Mouse (Mus musculus): ENCODE measurements around the gene Srgap1.

Srgap1 gene

DNA sequence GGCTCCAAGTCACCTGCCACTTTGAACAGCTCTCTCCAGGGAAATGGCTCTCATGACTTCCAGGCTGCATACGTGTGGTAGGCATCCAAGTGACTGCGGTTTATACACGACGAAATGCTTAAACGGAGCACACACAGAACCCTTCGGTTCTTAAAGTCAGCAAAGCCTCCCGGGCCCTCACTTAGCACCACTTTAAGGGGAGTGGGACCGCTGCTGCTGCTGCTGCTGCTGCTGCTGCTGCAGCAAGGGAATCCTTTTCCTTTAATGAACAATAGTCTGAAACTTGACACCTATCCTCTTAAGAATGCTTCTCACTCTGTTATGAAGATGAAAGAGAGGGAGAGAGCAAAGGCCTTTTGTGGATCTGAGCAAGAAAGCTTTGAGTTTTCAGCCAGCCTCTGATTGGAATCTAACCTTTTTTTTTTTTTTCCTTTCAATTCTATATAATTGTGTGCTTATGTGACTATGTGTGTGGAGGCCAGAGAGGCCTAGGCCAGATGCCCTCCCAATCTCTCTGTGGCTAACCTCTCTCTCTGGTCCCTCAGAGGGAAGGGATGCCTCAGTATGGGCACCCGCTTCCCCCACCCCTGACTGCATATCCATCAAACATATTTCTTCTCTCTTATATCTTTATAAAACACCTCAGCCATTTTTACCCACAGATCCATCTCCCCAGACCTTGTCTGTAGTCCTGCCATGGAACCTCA, 161.4 kb downstream of the Srgap1 start:
- no peak for DNase-seq (ENCODE audit: low read depth, low spot score)

- DNase-seq (ENCODE audit: low read depth, low spot score) = no peak
Observed at GRCm38 (mm10) chr10:121882461-121882860, 164.7 kb downstream of the Srgap1 start.

DNA sequence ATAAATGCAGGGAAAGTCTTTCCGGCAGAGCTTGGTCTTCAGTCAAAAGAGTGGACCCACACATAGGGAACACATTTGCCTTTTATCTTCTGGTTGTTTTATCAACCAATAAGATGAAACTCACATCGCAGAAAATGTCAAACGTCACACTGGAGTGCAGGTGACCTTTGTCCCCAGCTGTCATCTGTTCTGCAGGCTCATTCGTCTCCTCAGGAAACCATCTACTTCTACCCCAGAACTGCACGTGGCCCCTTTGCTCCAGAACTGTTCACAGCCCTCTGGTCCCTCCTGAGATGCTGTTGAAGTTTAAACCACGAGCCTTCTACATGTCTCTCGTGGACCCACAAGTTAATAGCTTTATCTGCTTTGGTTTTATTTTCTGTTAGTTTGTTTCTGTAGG, 168.3 kb downstream of the Srgap1 start:
- DNase-seq (ENCODE audit: low read depth, low spot score) = no peak

- DNase-seq (ENCODE audit: low read depth, low spot score) = no peak
Observed at GRCm38 (mm10) chr10:121877906-121878305, 169.2 kb downstream of the Srgap1 start.

DNA sequence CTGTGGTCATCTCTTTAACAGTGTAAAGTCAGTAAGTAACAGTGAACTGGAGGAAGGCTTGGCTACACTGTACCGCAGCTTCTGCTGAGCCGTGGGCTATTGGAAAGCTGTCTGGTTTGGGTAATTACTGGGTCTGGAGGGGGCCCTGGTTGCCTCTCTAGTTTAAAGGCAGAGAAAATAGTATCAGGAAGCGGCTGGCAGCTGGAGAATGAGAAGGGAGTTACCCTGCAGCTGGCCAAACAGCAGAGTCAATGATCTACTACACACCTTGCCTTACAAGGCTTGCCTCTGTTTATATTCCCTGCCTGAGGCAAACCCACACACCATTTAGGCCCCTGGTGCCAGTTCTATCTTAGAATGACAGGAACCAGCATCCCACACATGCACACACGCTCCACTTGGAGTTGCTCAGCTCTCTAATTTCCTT, 174.0 kb downstream of the Srgap1 start:
- DNase-seq (ENCODE audit: low read depth, low spot score) = no peak

DNA sequence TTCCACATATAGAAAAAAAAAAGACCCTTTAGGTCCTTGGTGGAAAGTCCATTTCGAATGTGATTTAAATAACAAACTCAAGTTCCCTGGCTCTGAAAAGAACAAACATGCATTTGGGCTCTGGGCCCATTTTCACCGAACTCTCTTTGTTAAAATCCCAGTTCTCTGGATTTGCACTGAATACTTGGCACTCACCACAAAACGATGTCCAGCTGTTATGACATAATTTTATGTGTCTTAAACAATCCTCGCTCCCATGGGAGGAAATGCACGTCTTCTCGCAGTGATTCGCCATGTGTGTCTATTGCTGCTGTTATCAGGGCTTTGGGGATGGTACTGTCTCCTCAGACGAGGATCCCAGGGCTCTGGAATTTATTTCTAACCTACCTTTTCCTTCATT, 177.2 kb downstream of the Srgap1 start:
- no peak for DNase-seq (ENCODE audit: low read depth, low spot score)

DNA sequence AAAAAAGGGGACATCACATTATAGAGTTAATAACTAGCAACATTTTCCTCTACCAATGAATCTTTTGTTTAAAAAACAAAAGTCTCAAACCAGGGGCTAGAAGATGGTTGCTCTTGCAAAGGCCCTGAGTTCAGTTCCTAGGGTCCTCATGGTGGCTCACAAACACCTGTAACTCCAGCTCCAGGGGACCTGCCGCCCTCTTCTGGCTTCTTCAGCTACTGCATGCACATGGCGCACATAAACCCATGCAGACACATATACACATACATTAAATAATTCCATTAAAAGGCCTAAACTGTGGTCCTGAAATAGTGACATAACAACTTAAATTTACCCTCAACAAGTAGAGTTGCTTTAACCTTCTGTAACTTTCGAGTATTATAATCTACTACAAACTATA, 178.9 kb downstream of the Srgap1 start:
- DNase-seq (ENCODE audit: low read depth, low spot score) = no peak

DNA sequence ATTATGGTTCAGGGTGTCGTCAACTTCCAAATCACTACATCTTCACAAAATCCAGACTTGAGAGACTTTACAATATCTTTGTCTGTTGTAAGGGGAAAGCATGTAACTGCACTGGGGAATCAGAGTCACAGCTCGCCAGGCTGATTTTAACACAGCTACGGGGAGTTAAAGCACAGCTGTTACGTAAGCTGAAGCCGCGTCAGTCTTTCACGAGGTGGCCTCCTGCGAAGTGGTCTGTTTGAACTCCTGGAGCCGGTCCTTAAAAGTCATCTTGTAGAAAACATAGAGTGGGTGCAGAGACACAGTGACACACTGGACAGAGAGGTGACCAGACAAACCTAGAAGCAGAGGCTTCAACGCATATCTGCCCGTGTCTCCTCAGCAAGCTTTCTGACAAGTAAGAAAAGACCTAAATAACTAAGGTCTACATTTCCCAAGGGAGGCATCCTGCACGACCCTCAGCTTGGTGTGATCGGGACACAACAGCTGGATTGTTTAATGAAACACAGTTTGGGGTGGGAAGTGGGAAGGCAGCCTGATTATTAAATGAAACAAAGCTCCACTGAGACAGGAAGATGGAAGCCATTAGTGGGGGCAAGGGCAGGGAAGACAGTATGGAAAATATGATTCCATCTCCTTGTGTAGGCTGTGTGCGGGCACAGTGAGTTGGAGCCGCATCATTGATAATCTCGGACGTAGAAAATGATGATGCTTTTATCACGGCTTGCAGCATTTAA, 181.4 kb downstream of the Srgap1 start:
- DNase-seq (ENCODE audit: low read depth, low spot score) = no peak

DNA sequence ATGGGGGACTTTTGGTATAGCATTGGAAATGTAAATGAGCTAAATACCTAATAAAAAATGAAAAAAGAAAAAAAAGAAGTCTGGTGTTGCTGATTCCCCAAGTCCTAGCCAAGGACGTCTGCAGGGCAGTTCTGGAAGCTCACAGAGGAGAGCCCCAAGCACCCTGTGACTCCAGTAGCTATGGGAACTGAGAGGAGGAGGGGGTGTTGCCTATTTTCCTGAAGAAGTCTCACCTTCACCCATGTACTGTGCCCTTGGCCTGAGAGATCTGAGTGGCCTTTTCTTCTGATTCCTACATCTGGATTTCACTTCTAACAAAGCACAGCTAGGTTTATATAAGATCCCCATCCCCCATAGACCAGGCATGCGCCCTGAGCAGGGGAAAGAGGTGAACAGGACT, 186.2 kb downstream of the Srgap1 start:
- no peak for DNase-seq (ENCODE audit: low read depth, low spot score)

DNA sequence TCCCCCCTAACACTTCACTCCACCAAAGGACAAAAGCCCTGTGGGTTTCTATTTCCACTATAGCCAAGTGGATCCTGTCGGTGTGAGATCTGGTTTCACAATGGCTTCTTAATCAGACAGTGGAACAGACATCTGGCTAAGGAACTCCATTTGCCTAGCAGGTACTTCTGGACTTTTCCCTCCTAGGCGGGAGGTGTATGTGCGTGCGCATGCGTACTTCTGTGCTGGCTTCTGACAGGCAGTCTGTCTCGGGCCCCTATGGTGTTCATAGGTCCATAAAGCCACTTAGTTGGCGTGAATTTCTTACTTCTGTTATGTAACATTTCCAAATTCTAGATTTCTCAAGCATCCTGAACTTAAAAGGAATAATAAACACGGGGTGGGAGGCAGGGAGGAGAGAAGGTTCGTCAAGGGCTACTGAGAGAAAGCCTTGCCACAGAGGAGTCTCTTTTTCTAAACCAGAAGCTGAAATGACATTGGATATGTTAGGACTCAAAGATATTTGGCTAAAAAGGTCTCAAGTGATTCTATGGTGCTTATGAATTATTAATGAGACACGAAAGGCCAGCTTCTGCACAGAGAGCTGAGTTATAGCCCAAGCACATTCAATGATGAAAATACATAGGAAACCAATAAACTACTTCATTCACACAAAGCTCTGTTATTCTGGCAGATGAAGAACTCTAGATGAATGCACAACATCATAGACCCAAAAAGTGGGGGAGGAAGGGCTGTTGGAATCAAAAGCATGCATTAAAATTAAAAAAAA, 187.1 kb downstream of the Srgap1 start:
- DNase-seq (ENCODE audit: low read depth, low spot score) = no peak

DNA sequence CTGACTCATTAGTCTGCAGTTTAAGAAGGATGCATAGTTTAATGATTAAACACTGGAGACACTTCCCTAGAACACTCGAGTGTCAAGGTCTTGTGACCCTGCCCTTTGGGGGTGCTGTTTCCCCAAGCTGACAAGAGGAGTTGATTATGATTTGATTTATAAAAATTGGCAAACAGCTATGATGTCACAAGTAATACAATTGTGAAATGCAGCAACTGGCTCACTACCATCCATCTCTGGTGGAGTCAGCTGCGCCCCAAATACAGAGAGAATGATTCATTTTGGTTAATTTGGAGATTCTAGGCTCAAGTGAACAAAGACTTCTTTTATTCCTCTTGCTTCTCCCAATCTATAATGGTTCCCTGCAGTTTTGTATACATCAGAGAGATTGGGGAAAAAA, 188.2 kb downstream of the Srgap1 start:
- no peak for DNase-seq (ENCODE audit: low read depth, low spot score)

GRCm38 (mm10) chr10:121858086-121858485, 189.0 kb downstream of the Srgap1 start:
- DNase-seq (ENCODE audit: low read depth, low spot score) = no peak

GRCm38 (mm10) chr10:121855863-121856446, 191.2 kb downstream of the Srgap1 start:
- no peak for DNase-seq (ENCODE audit: low read depth, low spot score)

- DNase-seq (ENCODE audit: low read depth, low spot score) = peak; percentile 1
Observed at GRCm38 (mm10) chr10:121853385-121853808, 193.7 kb downstream of the Srgap1 start.

DNA sequence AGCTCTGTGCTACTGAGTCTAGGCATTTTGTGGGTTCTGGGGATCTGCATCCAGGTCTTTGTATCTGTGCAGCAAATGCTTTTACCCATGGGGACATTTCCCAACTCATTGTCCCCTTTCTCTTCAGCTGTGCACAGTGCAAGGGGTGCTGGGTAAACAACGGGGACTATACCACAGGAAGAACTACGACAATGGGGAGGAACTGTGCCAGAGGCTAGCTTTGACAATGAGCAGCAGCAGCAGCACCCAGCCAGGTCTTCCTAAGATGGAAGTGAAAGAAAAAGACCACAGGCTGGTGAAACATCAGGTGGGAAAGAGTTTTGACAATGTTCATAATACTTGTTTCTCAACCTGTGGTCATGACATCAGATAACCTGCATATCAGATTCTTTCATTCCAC, 197.6 kb downstream of the Srgap1 start:
- no peak for DNase-seq (ENCODE audit: low read depth, low spot score)

DNA sequence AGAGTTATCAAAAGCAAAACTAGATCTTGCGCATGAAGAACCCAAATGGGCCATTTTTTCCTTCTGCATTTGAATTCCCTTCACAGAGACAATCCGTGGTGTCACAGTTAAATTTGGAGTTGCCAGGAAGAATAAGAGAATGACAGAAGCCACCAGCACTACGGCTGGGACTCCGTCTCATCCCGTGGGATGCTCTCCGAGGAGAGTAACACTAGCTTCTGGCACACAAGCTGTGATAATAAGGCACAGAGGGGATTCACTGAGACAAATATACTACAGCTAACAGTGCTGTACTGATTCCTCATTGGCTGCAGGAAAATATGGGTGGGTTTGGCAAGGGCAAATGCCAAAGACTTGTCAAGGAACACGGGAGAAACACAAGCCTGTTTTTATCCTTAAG, 201.4 kb downstream of the Srgap1 start:
- DNase-seq (ENCODE audit: low read depth, low spot score) = no peak

DNA sequence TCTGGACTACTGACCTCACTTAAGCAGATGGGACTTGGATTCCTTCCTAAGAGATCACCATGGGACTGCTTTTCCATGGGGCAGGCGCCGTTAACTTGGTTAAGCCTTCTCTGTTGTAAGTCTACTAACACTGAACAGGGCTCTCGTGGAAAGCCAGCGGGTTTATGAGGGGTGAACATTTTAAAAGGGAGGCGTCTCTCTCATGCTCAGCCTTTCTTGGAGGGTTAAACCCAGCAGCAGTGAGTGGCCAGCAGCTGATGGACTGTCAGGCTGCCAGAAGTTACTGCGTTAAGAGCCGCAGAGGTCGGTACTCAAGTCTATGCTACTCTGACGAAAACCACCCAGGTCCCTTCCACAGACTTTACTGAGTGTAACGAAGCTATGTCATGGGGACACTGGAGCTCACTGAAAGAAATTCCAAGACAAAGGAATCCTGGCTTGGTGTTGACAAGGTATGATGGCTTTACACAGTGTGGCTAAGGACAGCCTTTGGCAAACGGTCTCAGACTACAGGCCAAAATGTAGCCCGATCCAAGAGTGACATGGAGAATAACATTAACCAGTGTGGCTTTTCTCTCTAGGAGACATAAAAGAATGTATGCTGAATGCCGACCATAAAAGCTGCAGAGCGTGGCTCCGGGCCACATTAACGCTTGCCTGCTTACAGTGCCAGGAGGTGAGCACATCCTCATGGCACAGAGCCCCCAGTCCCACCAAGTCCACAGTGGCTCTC, 209.8 kb downstream of the Srgap1 start:
- DNase-seq (ENCODE audit: low read depth, low spot score) = no peak

DNA sequence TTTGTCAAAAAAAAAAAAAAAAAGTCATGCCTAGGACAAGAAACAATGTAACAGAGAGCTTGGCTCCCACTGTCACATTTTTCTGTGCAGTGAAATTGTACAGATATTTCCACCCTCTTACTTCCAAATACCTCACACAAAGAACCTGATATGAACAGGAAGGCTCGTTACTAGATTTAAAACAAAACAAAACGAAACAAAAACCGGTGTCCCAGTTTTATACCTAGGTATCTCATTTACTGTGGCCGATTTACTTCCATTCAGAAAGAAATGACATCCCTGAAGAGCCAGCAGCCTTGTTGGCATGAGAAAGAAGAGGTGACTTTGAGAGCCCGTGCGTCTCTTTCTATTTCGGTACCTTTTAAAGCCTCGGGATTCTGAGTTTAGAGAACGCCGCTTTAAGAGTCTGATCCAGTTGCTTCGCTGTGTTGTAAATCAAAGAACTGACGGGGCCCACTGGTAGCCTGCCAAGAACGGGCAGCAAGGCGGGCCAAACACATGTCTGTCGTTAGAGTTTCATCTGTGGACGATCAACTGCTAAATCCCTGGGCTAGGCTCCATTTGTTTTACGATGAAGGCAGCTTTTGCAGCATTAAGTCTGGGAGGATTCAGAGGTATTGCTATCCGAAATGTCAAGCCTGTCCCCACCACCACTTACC, 210.5 kb downstream of the Srgap1 start:
- DNase-seq (ENCODE audit: low read depth, low spot score) = no peak

DNA sequence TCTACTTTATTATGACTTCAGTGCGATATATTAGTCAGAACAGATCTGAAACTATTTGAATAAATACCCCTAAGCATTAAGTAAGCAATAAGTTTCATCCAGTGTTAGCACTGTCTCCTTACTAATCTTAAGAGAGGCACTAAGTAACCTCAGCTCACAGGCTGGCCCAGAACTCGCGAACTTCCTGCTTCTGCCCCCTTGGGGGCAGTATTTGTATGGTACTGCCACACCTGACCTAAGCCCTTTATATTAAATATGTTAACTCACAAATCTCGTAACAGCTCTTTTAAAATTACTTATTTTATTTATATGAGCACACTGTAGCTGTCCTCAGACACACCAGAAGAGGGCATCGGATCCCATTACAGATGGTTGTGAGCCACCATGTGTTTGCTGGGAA, 213.7 kb downstream of the Srgap1 start:
- DNase-seq (ENCODE audit: low read depth, low spot score) = no peak

GRCm38 (mm10) chr10:121830335-121831307, 216.5 kb downstream of the Srgap1 start:
- DNase-seq (ENCODE audit: low read depth, low spot score) = no peak
